ENCODE assay signal across 18 mouse cellular contexts in genomic region chr3:90549676-90550420, GRCm38 (mm10). TPM values are rescaled to one million over a fixed set of nuclear protein-coding genes. Genes with fewer than 3 reads are reported as not detected.
DNase-seq lines count a peak whose midpoint lies in the region; ATAC-seq and TF ChIP-seq lines count a peak whose summit lies in the region.
"Had no signal": no experiment of that assay in that cellular context is flagged by ENCODE, and none has a peak within 500 bp of the region (broad histone marks: within the 10 kb centered on the region; RNA-seq: fewer than 3 reads in every experiment).

No protein-coding gene starts in this region.

- H3K4me1 ChIP-seq in kidney, embryonic 14.5 days (ENCODE audit: control insufficient read depth, insufficient read depth, low read length), result no peaks in the 10 kb centered on the region
- peaks cover 9% of the 10 kb centered on the region; the same call in 1 of the 2 replicates for H3K4me1 ChIP-seq in kidney, embryonic 15.5 days
- peaks cover 5% of the 10 kb centered on the region; the same call in 1 of the 2 replicates for H3K4me1 ChIP-seq in limb, embryonic 14.5 days (ENCODE audit: control insufficient read depth, insufficient read depth, low read length)

- peak; percentile 27 for DNase-seq in adrenal gland, postnatal 14 days
- no peak for DNase-seq in adrenal gland, postnatal 36 days
- DNase-seq in kidney, adult 11 months, result peak; percentile 22
- peak; percentile 54 for DNase-seq in limb, embryonic 14.5 days (ENCODE audit: low spot score)
- no peak for DNase-seq in urinary bladder, postnatal 36 days (ENCODE audit: low spot score in 2 of 2)
- no peak for DNase-seq in ovary, postnatal 14 days (ENCODE audit: low spot score)
- DNase-seq: B cell, adult 2 months; cerebellum, postnatal 14 days; liver, postnatal 0 days; thymus, adult 2 months had no signal

- H3K4me3 ChIP-seq in kidney, embryonic 14.5 days (ENCODE audit: low read length), result no peak overlapping the region
- no peak overlapping the region for H3K4me3 ChIP-seq in kidney, embryonic 15.5 days (replicated peaks)
- H3K4me3 ChIP-seq in limb, embryonic 14.5 days (replicated peaks; ENCODE audit: low read length), result no peak overlapping the region
- H3K4me3 ChIP-seq: erythroblast, embryonic 14.5 days had no signal

- ATAC-seq in kidney, embryonic 14.5 days (ENCODE audit: low FRiP score, low TSS enrichment), result no peak; the same call in 1 of the 2 replicates
- ATAC-seq in kidney, embryonic 15.5 days (replicated peaks; ENCODE audit: low FRiP score), result 0 out of 2 replicates have a peak, but pooled peaks have one; percentile 29
- peak; percentile 71 for ATAC-seq in limb, embryonic 14.5 days (ENCODE audit: low FRiP score, low read depth)
- ATAC-seq: hindbrain, postnatal 0 days; liver, postnatal 0 days; midbrain, embryonic 16.5 days had no signal

- no peaks in the 10 kb centered on the region for H3K27me3 ChIP-seq in kidney, embryonic 14.5 days (ENCODE audit: control insufficient read depth, insufficient read depth, low read length)
- no peaks in the 10 kb centered on the region for H3K27me3 ChIP-seq in kidney, embryonic 15.5 days
- no peaks in the 10 kb centered on the region for H3K27me3 ChIP-seq in limb, embryonic 14.5 days (ENCODE audit: control insufficient read depth, insufficient read depth, low read length)

- H3K27ac ChIP-seq in kidney, embryonic 14.5 days (ENCODE audit: low read depth, low read length), result no peak overlapping the region
- H3K27ac ChIP-seq in kidney, embryonic 15.5 days, result 0 out of 2 replicates have a peak overlapping the region, but pooled peaks have one; percentile 4
- no peak overlapping the region for H3K27ac ChIP-seq in limb, embryonic 14.5 days (replicated peaks; ENCODE audit: low read depth, low read length)
- H3K27ac ChIP-seq: hindbrain, postnatal 0 days had no signal

- H3K36me3 ChIP-seq in kidney, embryonic 14.5 days (ENCODE audit: control insufficient read depth, insufficient read depth, low read length), result no peaks in the 10 kb centered on the region
- no peaks in the 10 kb centered on the region for H3K36me3 ChIP-seq in kidney, embryonic 15.5 days
- H3K36me3 ChIP-seq in limb, embryonic 14.5 days (ENCODE audit: control insufficient read depth, insufficient read depth, low read length), result no peaks in the 10 kb centered on the region
- H3K36me3 ChIP-seq: G1E had no signal

- no peak overlapping the region for H3K4me2 ChIP-seq in kidney, embryonic 14.5 days (replicated peaks; ENCODE audit: low read depth, low read length)
- H3K4me2 ChIP-seq in kidney, embryonic 15.5 days, result no peak overlapping the region
- H3K4me2 ChIP-seq in limb, embryonic 14.5 days (replicated peaks; ENCODE audit: low read depth, low read length, severe bottlenecking), result no peak overlapping the region

- H3K9ac ChIP-seq in kidney, embryonic 14.5 days (ENCODE audit: low read depth, low read length), result no peak overlapping the region
- no peak overlapping the region for H3K9ac ChIP-seq in kidney, embryonic 15.5 days
- H3K9ac ChIP-seq in limb, embryonic 14.5 days (ENCODE audit: low read depth, low read length, severe bottlenecking), result no peak overlapping the region
- H3K9ac ChIP-seq: liver, postnatal 0 days had no signal

- no peaks in the 10 kb centered on the region for H3K9me3 ChIP-seq in kidney, embryonic 14.5 days (ENCODE audit: control insufficient read depth, low read length)
- no peaks in the 10 kb centered on the region for H3K9me3 ChIP-seq in kidney, embryonic 15.5 days (replicated peaks)
- H3K9me3 ChIP-seq in limb, embryonic 14.5 days (ENCODE audit: control insufficient read depth, low read length), result no peaks in the 10 kb centered on the region
- H3K9me3 ChIP-seq: G1E had no signal

- 20% methylated on average over 5 of the region's 5 CpGs for WGBS in kidney, embryonic 14.5 days
- 23% methylated on average over 5 of the region's 5 CpGs for WGBS in kidney, embryonic 15.5 days
- WGBS in limb, embryonic 14.5 days, result 24% methylated on average over 5 of the region's 5 CpGs

- no peak for TF ChIP-seq POLR2A in limb, embryonic 14.5 days (IDR thresholded peaks at IDR 0.05; ENCODE audit: borderline replicate concordance, extremely low read depth, insufficient read depth, insufficient read length)

RNA-seq across cellular contexts. Expression of gene S100a3, which starts 10.5 kb away (rescaled TPM):
- total RNA-seq in adrenal gland, postnatal 14 days (2021), result not detected in 2 replicates
- total RNA-seq in adrenal gland, postnatal 36 days (2021), result under 1 TPM in 1 of 2 experiments, not detected in 1; 0.46 TPM
- polyA plus RNA-seq in kidney, embryonic 14.5 days (2014; fragmentation: Nextera tagmentation; extraction: Ambion mirVana), result 0.06 TPM in 1 of 2 replicates, not detected in the other
- not detected in 2 replicates for polyA plus RNA-seq in kidney, embryonic 15.5 days (2015; fragmentation: Nextera tagmentation; extraction: Ambion mirVana)
- polyA plus RNA-seq in limb, embryonic 14.5 days (2012; rRNA removed), result 0.92 and 1.3 TPM in 2 replicates
- 1.00 and 1.1 TPM in 2 replicates for polyA plus RNA-seq in limb, embryonic 14.5 days (2014; fragmentation: Nextera tagmentation; extraction: Ambion mirVana)
- polyA plus RNA-seq: erythroblast, embryonic 14.5 days; G1E; liver, postnatal 0 days; midbrain, embryonic 16.5 days had no signal

RNA-seq across cellular contexts. Expression of gene S100a16, which starts 12.8 kb away (rescaled TPM):
- total RNA-seq in adrenal gland, postnatal 14 days (2021), result 63.6 and 71.4 TPM in 2 replicates
- 10 to 100 TPM; 53.5 to 61.2 TPM for total RNA-seq in adrenal gland, postnatal 36 days (2021)
- polyA plus RNA-seq in kidney, embryonic 14.5 days (2014; fragmentation: Nextera tagmentation; extraction: Ambion mirVana), result 175 and 198 TPM in 2 replicates
- 190 and 192 TPM in 2 replicates for polyA plus RNA-seq in kidney, embryonic 15.5 days (2015; fragmentation: Nextera tagmentation; extraction: Ambion mirVana)
- polyA plus RNA-seq in limb, embryonic 14.5 days (2012; rRNA removed), result 81.6 and 88.6 TPM in 2 replicates
- polyA plus RNA-seq in limb, embryonic 14.5 days (2014; fragmentation: Nextera tagmentation; extraction: Ambion mirVana), result 232 and 269 TPM in 2 replicates
- total RNA-seq: G1E had no signal
- polyA plus RNA-seq: G1E had no signal

RNA-seq across cellular contexts. Expression of gene S100a14, which starts 23.2 kb away (rescaled TPM):
- 0.56 and 0.85 TPM in 2 replicates for total RNA-seq in adrenal gland, postnatal 14 days (2021)
- under 1 TPM in 1 of 2 experiments, not detected in 1; 0.53 TPM for total RNA-seq in adrenal gland, postnatal 36 days (2021)
- polyA plus RNA-seq in kidney, embryonic 14.5 days (2014; fragmentation: Nextera tagmentation; extraction: Ambion mirVana), result 1.1 and 1.6 TPM in 2 replicates
- polyA plus RNA-seq in kidney, embryonic 15.5 days (2015; fragmentation: Nextera tagmentation; extraction: Ambion mirVana), result 3.8 and 6.6 TPM in 2 replicates
- polyA plus RNA-seq in limb, embryonic 14.5 days (2012; rRNA removed), result 21.3 and 51.3 TPM in 2 replicates
- polyA plus RNA-seq in limb, embryonic 14.5 days (2014; fragmentation: Nextera tagmentation; extraction: Ambion mirVana), result 23.7 and 33.4 TPM in 2 replicates
- total RNA-seq: G1E; hindbrain, postnatal 0 days had no signal
- polyA plus RNA-seq: erythroblast, embryonic 14.5 days; G1E; heart, embryonic 14.5 days; hindbrain, postnatal 0 days; liver, postnatal 0 days; midbrain, embryonic 16.5 days; neural tube, embryonic 14.5 days had no signal

RNA-seq across cellular contexts. Expression of gene S100a13, which starts 35.6 kb away (rescaled TPM):
- 75.0 and 84.7 TPM in 2 replicates for total RNA-seq in adrenal gland, postnatal 14 days (2021)
- total RNA-seq in adrenal gland, postnatal 36 days (2021), result 10 to 100 TPM; 33.4 to 38.2 TPM
- polyA plus RNA-seq in kidney, embryonic 14.5 days (2014; fragmentation: Nextera tagmentation; extraction: Ambion mirVana), result 30.2 and 38.0 TPM in 2 replicates
- 39.8 and 40.5 TPM in 2 replicates for polyA plus RNA-seq in kidney, embryonic 15.5 days (2015; fragmentation: Nextera tagmentation; extraction: Ambion mirVana)
- 21.7 and 34.1 TPM in 2 replicates for polyA plus RNA-seq in limb, embryonic 14.5 days (2012; rRNA removed)
- 37.1 and 44.7 TPM in 2 replicates for polyA plus RNA-seq in limb, embryonic 14.5 days (2014; fragmentation: Nextera tagmentation; extraction: Ambion mirVana)

RNA-seq across cellular contexts. Expression of gene S100a1, which starts 35.7 kb away (rescaled TPM):
- 294 and 337 TPM in 2 replicates for total RNA-seq in adrenal gland, postnatal 14 days (2021)
- total RNA-seq in adrenal gland, postnatal 36 days (2021), result 100 to 1,000 TPM; 142 to 154 TPM
- 50.7 and 55.9 TPM in 2 replicates for polyA plus RNA-seq in kidney, embryonic 14.5 days (2014; fragmentation: Nextera tagmentation; extraction: Ambion mirVana)
- polyA plus RNA-seq in kidney, embryonic 15.5 days (2015; fragmentation: Nextera tagmentation; extraction: Ambion mirVana), result 79.4 and 87.1 TPM in 2 replicates
- 23.6 and 33.6 TPM in 2 replicates for polyA plus RNA-seq in limb, embryonic 14.5 days (2012; rRNA removed)
- polyA plus RNA-seq in limb, embryonic 14.5 days (2014; fragmentation: Nextera tagmentation; extraction: Ambion mirVana), result 30.2 and 32.5 TPM in 2 replicates

Comparison
In these comparisons a context has a peak if more than half of its experiments do, and no peak if none do; other contexts are left out.
1. DNase-seq: peak in adrenal gland, postnatal 14 days (single experiment), kidney, adult 11 months (single experiment) and limb, embryonic 14.5 days (single experiment); none in adrenal gland, postnatal 36 days (0 of 2), urinary bladder, postnatal 36 days (0 of 2) and ovary, postnatal 14 days (single experiment).